Mouse (Mus musculus): ENCODE results near the gene Eif4e2. TPM values are rescaled to one million over a fixed set of nuclear protein-coding genes. Genes with fewer than 3 reads are reported as not detected.

Gene Eif4e2
- polyA plus RNA-seq, 1 experiment from 2014 or later, result 118 TPM

DNA sequence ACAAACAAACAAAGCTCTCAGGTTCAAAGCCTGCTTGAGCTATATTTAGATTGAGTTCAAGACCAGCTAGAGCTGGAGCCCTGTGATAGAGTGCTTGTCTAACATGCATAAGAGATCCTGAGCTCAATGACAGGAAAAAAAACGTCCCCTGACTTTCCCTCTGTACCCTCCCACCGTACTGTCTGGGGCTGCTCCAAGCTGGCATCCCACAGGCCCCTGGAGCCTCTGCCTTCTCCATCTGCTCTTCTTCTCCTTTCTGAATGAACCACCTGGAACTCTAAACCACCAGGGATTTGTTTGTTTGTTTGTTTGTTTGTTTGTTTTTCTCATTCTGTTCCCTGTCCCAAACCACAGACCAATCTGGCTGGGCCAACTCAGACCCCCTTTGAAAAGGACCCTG is 62.3 kb downstream of the Eif4e2 start:
- no peak overlapping the region for H3K9ac ChIP-seq (replicated peaks; ENCODE audit: low read depth)
- H3K36me3 ChIP-seq (ENCODE audit: insufficient read depth, low read length), result no peaks in the 10 kb centered on the region
- DNase-seq (ENCODE audit: low spot score) (no peak), ATAC-seq (no peak)
- no peak overlapping the region for H3K27ac ChIP-seq (ENCODE audit: low read length)
- no peak for TF ChIP-seq EP300 (IDR thresholded peaks at IDR 0.05)
- no peak overlapping the region for H3K4me3 ChIP-seq (ENCODE audit: low read depth, low read length)
- no peaks in the 10 kb centered on the region for H3K4me1 ChIP-seq (ENCODE audit: insufficient read depth, low read depth, low read length)
- no peak overlapping the region for H3K4me2 ChIP-seq (replicated peaks; ENCODE audit: low read depth, low read length)
- WGBS, result 21% methylated on average over 2 of the region's 2 CpGs
- H3K9me3 ChIP-seq (ENCODE audit: low read length), result no peaks in the 10 kb centered on the region
- no peaks in the 10 kb centered on the region; the same call in 1 of the 2 replicates for H3K27me3 ChIP-seq (replicated peaks; ENCODE audit: insufficient read depth, low read length)

DNA sequence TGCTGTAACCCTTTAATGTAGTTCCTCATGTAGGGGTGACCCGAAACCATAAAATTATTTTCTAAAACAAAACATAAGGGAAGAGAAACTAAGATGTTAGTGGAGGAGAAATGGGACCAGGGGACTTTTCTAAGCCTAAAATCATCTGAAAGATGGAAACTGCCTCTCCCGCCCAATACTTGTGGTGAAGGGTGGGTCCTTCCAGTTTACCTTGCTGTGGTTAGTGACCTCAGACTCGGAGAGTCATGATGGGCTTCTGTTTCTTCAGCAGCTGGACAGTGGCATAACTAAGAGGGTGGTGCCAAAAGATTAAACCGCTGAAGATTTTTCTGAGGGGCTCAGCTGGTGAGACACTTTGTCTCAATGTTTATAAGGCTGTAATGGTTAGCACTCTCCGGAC is 66.6 kb downstream of the Eif4e2 start:
- ATAC-seq (no peak), DNase-seq (ENCODE audit: low spot score) (no peak)
- H3K9me3 ChIP-seq (ENCODE audit: low read length), result no peaks in the 10 kb centered on the region
- no peaks in the 10 kb centered on the region for H3K36me3 ChIP-seq (ENCODE audit: insufficient read depth, low read length)
- no peaks in the 10 kb centered on the region for H3K4me1 ChIP-seq (ENCODE audit: insufficient read depth, low read depth, low read length)
- no peak overlapping the region for H3K27ac ChIP-seq (ENCODE audit: low read length)
- no peak overlapping the region for H3K9ac ChIP-seq (replicated peaks; ENCODE audit: low read depth)
- no peak overlapping the region for H3K4me2 ChIP-seq (replicated peaks; ENCODE audit: low read depth, low read length)
- H3K4me3 ChIP-seq (ENCODE audit: low read depth, low read length), result no peak overlapping the region
- no peaks in the 10 kb centered on the region; the same call in 1 of the 2 replicates for H3K27me3 ChIP-seq (replicated peaks; ENCODE audit: insufficient read depth, low read length)
- TF ChIP-seq EP300 (IDR thresholded peaks at IDR 0.05) (no peak), CTCF (IDR thresholded peaks at IDR 0.05) (no peak)
- 69% methylated on average over 5 of the region's 5 CpGs for WGBS

DNA sequence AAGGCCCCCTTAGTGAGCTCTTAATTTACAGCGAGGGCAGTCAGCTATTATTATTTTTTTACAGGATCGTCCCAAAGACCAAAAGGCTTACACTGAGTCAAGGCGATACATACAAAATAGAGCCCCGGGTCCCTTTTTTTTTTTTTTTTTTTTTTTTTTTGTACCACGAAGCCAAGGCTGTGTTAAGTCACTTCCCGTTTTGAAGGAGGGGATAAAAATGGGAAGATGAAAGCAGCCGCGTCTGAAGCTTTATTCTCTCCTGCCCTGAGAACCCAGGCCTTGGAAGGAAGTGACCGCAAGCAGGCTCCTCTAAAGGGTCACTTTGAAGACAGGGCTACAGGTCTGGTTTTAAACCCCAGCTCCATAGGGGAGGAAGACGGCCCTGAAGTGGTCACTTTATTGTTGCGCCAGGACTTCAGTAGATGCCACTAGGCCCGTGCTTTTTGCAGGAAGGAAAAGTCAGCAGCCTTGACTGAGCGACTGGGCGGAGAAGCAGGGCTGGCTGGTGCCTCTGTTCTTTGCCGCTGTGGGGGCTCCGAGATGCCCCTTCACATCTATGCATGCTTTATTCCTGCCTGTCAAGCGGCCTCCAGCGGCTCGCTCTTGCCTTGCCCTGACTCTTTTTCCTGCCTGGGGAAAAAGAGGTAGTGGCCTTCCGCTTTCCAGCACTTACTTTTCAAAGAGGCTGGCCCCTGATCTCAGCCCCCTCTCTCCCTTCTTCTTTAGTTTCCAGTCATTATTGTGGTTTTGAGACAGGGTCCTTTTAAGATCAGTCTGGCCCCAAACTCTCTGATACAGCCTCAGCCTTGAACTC is 68.1 kb downstream of the Eif4e2 start:
- DNase-seq (ENCODE audit: low spot score) (no peak), ATAC-seq (no peak)
- Histone ChIP-seq H3K9me3 (ENCODE audit: low read length) (no peaks in the 10 kb centered on the region), H3K4me2 (replicated peaks; ENCODE audit: low read depth, low read length) (peak overlapping the region; percentile 34), H3K9ac (replicated peaks; ENCODE audit: low read depth) (no peak overlapping the region), H3K27ac (ENCODE audit: low read length) (no peak overlapping the region), H3K27me3 (replicated peaks; ENCODE audit: insufficient read depth, low read length) (no peaks in the 10 kb centered on the region), H3K36me3 (ENCODE audit: insufficient read depth, low read length) (no peaks in the 10 kb centered on the region), H3K4me1 (ENCODE audit: insufficient read depth, low read depth, low read length) (no peaks in the 10 kb centered on the region), H3K4me3 (ENCODE audit: low read depth, low read length) (no peak overlapping the region)
- WGBS, result 25% methylated on average over 20 of the region's 20 CpGs
- TF ChIP-seq EP300 (IDR thresholded peaks at IDR 0.05) (no peak), CTCF (IDR thresholded peaks at IDR 0.05) (no peak)

DNA sequence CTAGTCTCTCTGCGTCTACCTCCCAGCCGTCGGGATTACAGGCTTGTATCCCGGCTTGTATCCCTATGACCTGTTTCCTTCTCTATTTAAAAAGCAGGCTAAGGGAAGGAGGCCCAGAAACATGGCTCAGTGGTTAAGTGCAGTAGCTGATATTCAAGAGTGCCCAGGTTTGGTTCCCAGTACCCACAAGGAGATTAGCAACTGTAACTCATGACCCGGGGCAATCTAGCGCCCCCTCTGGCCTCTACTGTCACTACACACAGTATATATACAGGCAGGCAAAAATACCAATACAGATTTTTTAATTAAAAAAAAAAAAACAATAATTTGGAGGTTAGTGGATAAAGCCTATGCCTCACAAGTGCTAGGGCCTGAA is 68.7 kb downstream of the Eif4e2 start:
- Histone ChIP-seq H3K4me2 (replicated peaks; ENCODE audit: low read depth, low read length) (no peak overlapping the region), H3K4me3 (ENCODE audit: low read depth, low read length) (no peak overlapping the region), H3K27me3 (replicated peaks; ENCODE audit: insufficient read depth, low read length) (no peaks in the 10 kb centered on the region), H3K4me1 (ENCODE audit: insufficient read depth, low read depth, low read length) (no peaks in the 10 kb centered on the region), H3K27ac (ENCODE audit: low read length) (no peak overlapping the region), H3K9me3 (ENCODE audit: low read length) (no peaks in the 10 kb centered on the region), H3K9ac (replicated peaks; ENCODE audit: low read depth) (no peak overlapping the region), H3K36me3 (ENCODE audit: insufficient read depth, low read length) (no peaks in the 10 kb centered on the region)
- DNase-seq (ENCODE audit: low spot score) (no peak), ATAC-seq (no peak)
- TF ChIP-seq CTCF (IDR thresholded peaks at IDR 0.05) (no peak), EP300 (IDR thresholded peaks at IDR 0.05) (no peak)
- WGBS, result 78% methylated on average over 6 of the region's 6 CpGs

DNA sequence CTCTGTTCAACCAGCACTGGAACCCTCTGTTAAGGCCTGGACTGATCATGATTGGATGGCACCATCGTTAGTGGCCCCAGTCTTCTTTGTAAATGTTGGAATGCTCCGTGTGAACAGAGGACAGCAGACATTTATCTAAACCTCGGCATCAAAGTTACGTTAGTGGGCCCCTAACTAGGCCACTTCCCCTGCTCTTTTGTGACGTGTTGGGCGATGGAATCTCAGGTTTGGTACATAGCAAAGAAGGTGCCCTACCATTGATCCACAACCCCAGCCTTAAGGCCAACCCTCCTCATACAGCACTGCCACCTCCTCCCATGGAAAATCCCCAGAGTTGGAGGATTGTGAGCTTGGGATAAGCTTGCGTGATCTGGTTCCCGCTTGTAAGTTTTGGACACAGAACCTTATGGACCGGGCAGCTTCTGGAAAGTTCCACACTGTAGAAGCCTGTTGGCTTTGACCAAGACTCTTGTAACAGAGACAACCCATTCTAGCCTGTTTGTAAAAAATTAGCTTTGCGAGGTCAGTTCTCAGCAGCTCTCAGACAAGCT is 69.8 kb downstream of the Eif4e2 start:
- Histone ChIP-seq H3K4me1 (ENCODE audit: insufficient read depth, low read depth, low read length) (no peaks in the 10 kb centered on the region), H3K27me3 (replicated peaks; ENCODE audit: insufficient read depth, low read length) (no peaks in the 10 kb centered on the region), H3K9ac (replicated peaks; ENCODE audit: low read depth) (no peak overlapping the region), H3K9me3 (ENCODE audit: low read length) (no peaks in the 10 kb centered on the region), H3K4me2 (replicated peaks; ENCODE audit: low read depth, low read length) (no peak overlapping the region), H3K4me3 (ENCODE audit: low read depth, low read length) (no peak overlapping the region), H3K36me3 (ENCODE audit: insufficient read depth, low read length) (no peaks in the 10 kb centered on the region), H3K27ac (ENCODE audit: low read length) (no peak overlapping the region)
- no peak for DNase-seq (ENCODE audit: low spot score)
- TF ChIP-seq CTCF (IDR thresholded peaks at IDR 0.05) (no peak), EP300 (IDR thresholded peaks at IDR 0.05) (no peak)
- no peak for ATAC-seq
- 74% methylated on average over 10 of the region's 10 CpGs for WGBS

DNA sequence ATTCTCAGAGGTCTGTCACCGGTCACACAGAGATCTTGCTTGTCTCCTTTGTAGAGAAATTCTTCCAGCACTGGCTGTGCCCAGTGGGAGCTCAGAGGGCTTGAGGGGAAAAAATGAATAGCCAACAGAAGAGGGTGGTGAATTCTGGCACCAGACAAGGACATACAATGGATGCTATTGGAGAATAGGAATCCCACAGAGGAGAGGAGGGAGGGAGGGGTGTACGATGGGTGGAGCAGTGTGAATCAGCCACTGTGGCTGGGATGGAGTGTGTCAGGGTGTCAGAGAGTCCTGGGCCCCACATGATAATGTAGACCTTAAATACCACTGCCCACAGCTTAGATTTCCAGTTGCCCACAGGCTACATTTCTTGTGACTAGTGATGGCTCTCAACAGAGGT is 73.4 kb downstream of the Eif4e2 start:
- no peaks in the 10 kb centered on the region for H3K4me1 ChIP-seq (ENCODE audit: insufficient read depth, low read depth, low read length)
- H3K27ac ChIP-seq (ENCODE audit: low read length), result no peak overlapping the region
- WGBS, result 91% methylated on average over 2 of the region's 2 CpGs
- H3K4me3 ChIP-seq (ENCODE audit: low read depth, low read length), result no peak overlapping the region
- TF ChIP-seq EP300 (IDR thresholded peaks at IDR 0.05) (no peak), CTCF (IDR thresholded peaks at IDR 0.05) (no peak)
- no peaks in the 10 kb centered on the region for H3K27me3 ChIP-seq (replicated peaks; ENCODE audit: insufficient read depth, low read length)
- H3K4me2 ChIP-seq (replicated peaks; ENCODE audit: low read depth, low read length), result no peak overlapping the region
- no peaks in the 10 kb centered on the region for H3K36me3 ChIP-seq (ENCODE audit: insufficient read depth, low read length)
- no peak for DNase-seq (ENCODE audit: low spot score)
- no peak for ATAC-seq
- H3K9ac ChIP-seq (replicated peaks; ENCODE audit: low read depth), result no peak overlapping the region
- no peaks in the 10 kb centered on the region for H3K9me3 ChIP-seq (ENCODE audit: low read length)

Other genes starting within 250 kb of the Eif4e2 start
- 0.06 TPM in 1 of 2 replicates, not detected in the other for gene Alppl2, start 124.0 kb upstream of the Eif4e2 start, polyA plus RNA-seq (2015; fragmentation: Nextera tagmentation; extraction: Ambion mirVana)
- gene Alpi, start 112.3 kb upstream of the Eif4e2 start, polyA plus RNA-seq (2015; fragmentation: Nextera tagmentation; extraction: Ambion mirVana), result not detected in 2 replicates
- gene Akp3, start 88.9 kb upstream of the Eif4e2 start, polyA plus RNA-seq (2015; fragmentation: Nextera tagmentation; extraction: Ambion mirVana), result not detected in 2 replicates
- 0.17 and 0.39 TPM in 2 replicates for gene Ecel1, start 57.4 kb upstream of the Eif4e2 start, polyA plus RNA-seq (2015; fragmentation: Nextera tagmentation; extraction: Ambion mirVana)
- not detected in 2 replicates for gene Prss56, start 30.6 kb upstream of the Eif4e2 start, polyA plus RNA-seq (2015; fragmentation: Nextera tagmentation; extraction: Ambion mirVana)
- gene Chrnd, start 23.3 kb upstream of the Eif4e2 start, polyA plus RNA-seq (2015; fragmentation: Nextera tagmentation; extraction: Ambion mirVana), result not detected in 2 replicates
- gene Chrng, start 9.3 kb upstream of the Eif4e2 start, polyA plus RNA-seq (2015; fragmentation: Nextera tagmentation; extraction: Ambion mirVana), result 0.04 TPM in 1 of 2 replicates, not detected in the other
- gene Efhd1, start 50.4 kb downstream of the Eif4e2 start, polyA plus RNA-seq (2015; fragmentation: Nextera tagmentation; extraction: Ambion mirVana), result 0.24 and 0.69 TPM in 2 replicates
- 29.6 and 33.0 TPM in 2 replicates for gene Gigyf2, start 113.1 kb downstream of the Eif4e2 start, polyA plus RNA-seq (2015; fragmentation: Nextera tagmentation; extraction: Ambion mirVana)
- gene Kcnj13, start 180.8 kb downstream of the Eif4e2 start, polyA plus RNA-seq (2015; fragmentation: Nextera tagmentation; extraction: Ambion mirVana), result 41.4 and 48.7 TPM in 2 replicates